Mouse (Mus musculus) hindbrain, embryonic 11.5 days (tissue): Measurements from ENCODE around the gene Hemgn. TPM values are rescaled to one million over a fixed set of nuclear protein-coding genes. Genes with fewer than 3 reads are reported as not detected.

Experiments used
- ATAC-seq: fragments of 200-750 bp; cut with Nextera tagmentation; 2 replicates; pipeline ENCODE4 v1.8.0; 2017; ENCODE audit warnings: mild to moderate bottlenecking, moderate TSS enrichment, moderate library complexity; ENCODE audit not compliant: low FRiP score
- DNase-seq: peaks from one replicate; pipeline ENCODE4 v3.0.0-alpha.2; 2015; ENCODE audit warnings: low spot score
- H3K27ac ChIP-seq: fragments of 300-500 bp; sonication (generic); 2 replicates; pipeline ENCODE4 v1.5.1; 2014; ENCODE audit warnings: mild to moderate bottlenecking, low read depth, low read length
- H3K27me3 ChIP-seq: fragments of 300-500 bp; sonication (generic); 2 replicates; pipeline ENCODE4 v1.6.1; 2014; ENCODE audit warnings: mild to moderate bottlenecking, low read length, moderate library complexity, mixed read lengths; ENCODE audit not compliant: control insufficient read depth, insufficient read depth
- H3K36me3 ChIP-seq: fragments of 300-500 bp; sonication (generic); 2 replicates; pipeline ENCODE4 v1.6.1; 2014; ENCODE audit warnings: mild to moderate bottlenecking, low read length, moderate library complexity, mixed read lengths; ENCODE audit not compliant: control insufficient read depth, insufficient read depth
- H3K4me1 ChIP-seq: fragments of 300-500 bp; sonication (generic); replicated peaks from 2 replicates; pipeline ENCODE4 v1.6.1; 2014; ENCODE audit warnings: low read length, mixed read lengths; ENCODE audit not compliant: control insufficient read depth, insufficient read depth
- H3K4me2 ChIP-seq: fragments of 300-500 bp; sonication (generic); replicated peaks from 2 replicates; pipeline ENCODE4 v1.6.1; 2014; ENCODE audit warnings: mild to moderate bottlenecking, low read depth, low read length
- H3K4me3 ChIP-seq: fragments of 300-500 bp; sonication (generic); 2 replicates; pipeline ENCODE4 v1.5.1; 2014; ENCODE audit warnings: low read depth, low read length
- H3K9ac ChIP-seq: fragments of 300-500 bp; sonication (generic); 2 replicates; pipeline ENCODE4 v1.6.1; 2014; ENCODE audit warnings: low read depth, low read length
- H3K9me3 ChIP-seq: fragments of 300-500 bp; sonication (generic); 2 replicates; pipeline ENCODE4 v1.6.1; 2016; ENCODE audit warnings: low read length; ENCODE audit not compliant: control insufficient read depth
- WGBS: fragments of 180-500 bp; shearing (Covaris S2); extraction: QIAGEN DNeasy Blood & Tissue Kit; methylation state at CpG from one replicate; pipeline ENCODE4 v1.1.7; 2014; 5-methylcytosine and 5-hydroxymethylcytosine counted together
- polyA plus RNA-seq: library from polyadenylated mRNA; unstranded; fragments of >200 nt; fragmentation: Nextera tagmentation; extraction: Ambion mirVana; gene quantifications from 2 replicates; pipeline ENCODE4 v1.2.1, GENCODE M21; 2014

Hemgn gene
- polyA plus RNA-seq, 1 experiment from 2014 or later = 16.1 TPM

- H3K4me2 ChIP-seq = no peak overlapping the region
- H3K4me1 ChIP-seq = no peaks in the 10 kb centered on the region
- no peaks in the 10 kb centered on the region for H3K9me3 ChIP-seq
- WGBS = 81% methylated on average over 6 of the region's 6 CpGs
- DNase-seq = no peak
- ATAC-seq = no peak
- H3K9ac ChIP-seq = no peak overlapping the region
- H3K36me3 ChIP-seq = no peaks in the 10 kb centered on the region
- no peak overlapping the region for H3K27ac ChIP-seq
- no peaks in the 10 kb centered on the region for H3K27me3 ChIP-seq
- H3K4me3 ChIP-seq = no peak overlapping the region
These were observed 9.1 kb downstream of the Hemgn start for GRCm38 (mm10) chr4:46404042-46404795.

DNA sequence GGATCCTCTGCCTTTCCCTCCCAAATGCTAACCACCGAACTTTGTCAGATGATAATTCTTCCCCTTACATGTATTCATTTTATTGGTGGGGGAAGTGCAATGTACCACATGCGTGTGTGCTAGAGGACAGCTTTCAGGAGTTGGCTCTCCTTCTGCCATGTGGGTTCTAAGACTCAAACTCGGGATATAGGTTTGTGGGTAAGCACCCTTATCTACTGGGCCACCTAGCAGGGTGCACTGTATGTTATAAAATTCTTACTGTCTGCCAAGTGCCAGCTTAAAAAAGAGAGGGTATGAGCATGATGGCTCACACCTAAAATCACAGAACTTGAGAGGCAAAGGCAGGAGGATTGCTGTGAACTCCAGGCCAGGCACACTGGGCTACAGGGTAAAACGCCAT lies 14.5 kb downstream of the Hemgn start:
- 83% methylated on average over 4 of the region's 4 CpGs for WGBS
- Histone ChIP-seq H3K4me3 (no peak overlapping the region), H3K4me2 (no peak overlapping the region)

GRCm38 (mm10) chr4:46395736-46396135 lies 17.6 kb downstream of the Hemgn start:
- DNase-seq = no peak

More for the DNA sequence above, 14.5 kb downstream of the Hemgn start:
- Histone ChIP-seq H3K4me1 (no peaks in the 10 kb centered on the region), H3K27me3 (no peaks in the 10 kb centered on the region), H3K9me3 (no peaks in the 10 kb centered on the region), H3K27ac (no peak overlapping the region), H3K9ac (no peak overlapping the region), H3K36me3 (no peaks in the 10 kb centered on the region)
- DNase-seq = no peak
- no peak for ATAC-seq

DNA sequence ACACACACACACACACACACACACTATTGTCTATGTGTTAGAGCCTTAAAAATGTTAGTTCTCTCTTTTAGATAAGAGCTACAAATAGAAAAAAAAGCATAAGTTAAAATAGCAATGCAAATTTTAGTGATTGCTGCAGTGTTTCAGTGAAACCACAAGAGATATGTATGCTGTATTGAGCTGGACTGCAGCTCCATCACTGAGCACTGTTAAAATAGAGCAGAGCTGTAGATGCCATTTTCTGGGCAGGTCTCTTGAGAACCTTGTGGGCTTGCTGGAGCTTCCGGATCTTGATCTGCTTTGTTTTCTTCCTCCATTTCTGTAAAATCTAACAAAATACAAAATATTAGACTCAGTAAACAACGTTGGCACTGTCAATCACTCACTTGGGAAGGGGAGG lies 18.9 kb downstream of the Hemgn start:
- Histone ChIP-seq H3K4me1 (no peaks in the 10 kb centered on the region), H3K36me3 (no peaks in the 10 kb centered on the region), H3K9ac (no peak overlapping the region), H3K4me2 (no peak overlapping the region), H3K27me3 (no peaks in the 10 kb centered on the region), H3K27ac (no peak overlapping the region), H3K9me3 (no peaks in the 10 kb centered on the region), H3K4me3 (no peak overlapping the region)
- no peak for DNase-seq
- WGBS = 76% methylated on average over 2 of the region's 2 CpGs
- no peak for ATAC-seq

More at GRCm38 (mm10) chr4:46395736-46396135, 17.6 kb downstream of the Hemgn start:
- Histone ChIP-seq H3K36me3 (no peaks in the 10 kb centered on the region), H3K4me3 (no peak overlapping the region), H3K27ac (no peak overlapping the region), H3K9me3 (no peaks in the 10 kb centered on the region), H3K27me3 (no peaks in the 10 kb centered on the region), H3K4me2 (no peak overlapping the region), H3K4me1 (no peaks in the 10 kb centered on the region), H3K9ac (no peak overlapping the region)
- ATAC-seq = no peak
- WGBS = 41% methylated on average over 5 of the region's 5 CpGs

GRCm38 (mm10) chr4:46390390-46390970 lies 22.8 kb downstream of the Hemgn start:
- H3K4me1 ChIP-seq = no peaks in the 10 kb centered on the region
- H3K36me3 ChIP-seq = no peaks in the 10 kb centered on the region
- ATAC-seq (no peak), DNase-seq (peak; percentile 88)
- WGBS = 20% methylated on average over 9 of the region's 9 CpGs
- H3K27me3 ChIP-seq = no peaks in the 10 kb centered on the region
- no peak overlapping the region for H3K9ac ChIP-seq
- no peaks in the 10 kb centered on the region for H3K9me3 ChIP-seq
- no peak overlapping the region for H3K4me3 ChIP-seq
- no peak overlapping the region for H3K27ac ChIP-seq
- H3K4me2 ChIP-seq = peak overlapping the region; percentile 44

DNA sequence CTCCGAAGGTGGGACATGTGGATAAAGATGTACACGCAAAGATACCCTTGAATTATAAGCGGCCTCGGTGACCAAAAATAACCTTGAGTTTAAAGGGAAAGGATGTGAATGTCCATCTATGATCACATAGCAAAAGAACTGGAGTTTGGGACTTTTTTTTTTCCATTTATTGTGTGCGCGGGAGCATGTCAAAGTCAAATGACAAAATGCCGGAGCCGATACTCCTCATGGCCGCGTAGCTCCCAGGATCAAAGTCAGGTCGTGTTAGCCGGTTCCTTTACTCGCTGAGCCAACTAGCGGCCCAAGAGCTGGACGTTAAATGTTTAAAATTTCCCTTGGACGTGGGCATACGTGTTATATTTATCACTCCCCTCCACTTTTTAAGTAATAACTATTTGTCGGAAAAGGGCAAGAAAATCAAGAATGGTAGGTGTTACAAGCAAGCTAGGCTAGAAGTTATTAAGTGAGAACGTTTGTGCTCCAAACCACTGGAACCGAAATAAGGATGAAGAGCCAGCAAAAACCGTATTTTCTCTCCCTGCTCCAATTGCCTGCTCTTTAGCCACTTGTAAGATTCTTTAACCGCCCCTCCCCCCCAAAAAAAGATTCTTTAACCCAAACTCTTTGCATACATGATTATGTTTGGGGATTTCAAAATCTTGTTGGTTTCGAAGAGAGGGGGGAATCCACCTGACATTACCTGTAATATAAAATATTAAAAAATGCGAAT lies 23.5 kb downstream of the Hemgn start:
- peak overlapping the region; percentile 75 for H3K27ac ChIP-seq
- H3K9ac ChIP-seq = peak overlapping the region; percentile 85
- DNase-seq = peak; percentile 72
- no peak for ATAC-seq
- no peaks in the 10 kb centered on the region for H3K27me3 ChIP-seq
- H3K4me2 ChIP-seq = peak overlapping the region; percentile 44
- no peaks in the 10 kb centered on the region for H3K36me3 ChIP-seq
- H3K4me3 ChIP-seq = peak overlapping the region; percentile 55
- H3K4me1 ChIP-seq = no peaks in the 10 kb centered on the region
- H3K9me3 ChIP-seq = no peaks in the 10 kb centered on the region
- 3% methylated on average over 24 of the region's 24 CpGs for WGBS

- peak; percentile 98 for ATAC-seq
- H3K9me3 ChIP-seq = no peaks in the 10 kb centered on the region
- under 1% methylated on average over 56 of the region's 56 CpGs for WGBS
These were observed 24.2 kb downstream of the Hemgn start, which contains the start of gene Trmo for GRCm38 (mm10) chr4:46389013-46389611. Gene Trmo (minus strand): TSS chr4:46389437.

GRCm38 (mm10) chr4:46388556-46388955 lies 24.8 kb downstream of the Hemgn start:
- Histone ChIP-seq H3K27me3 (no peaks in the 10 kb centered on the region), H3K27ac (0 out of 2 replicates have a peak overlapping the region, but pooled peaks have one; percentile 75), H3K4me3 (peak overlapping the region; percentile 55), H3K36me3 (no peaks in the 10 kb centered on the region), H3K4me2 (peak overlapping the region; percentile 44), H3K9me3 (no peaks in the 10 kb centered on the region), H3K4me1 (no peaks in the 10 kb centered on the region), H3K9ac (no peak overlapping the region; the same call in 1 of the 2 replicates)
- ATAC-seq (no peak), DNase-seq (no peak)
- WGBS = 45% methylated on average over 5 of the region's 5 CpGs

More at GRCm38 (mm10) chr4:46389013-46389611, 24.2 kb downstream of the Hemgn start, which contains the start of gene Trmo:
- no peaks in the 10 kb centered on the region for H3K4me1 ChIP-seq
- peak within 1 kb of the TSS; percentile 75 for H3K27ac ChIP-seq
- no peaks in the 10 kb centered on the region for H3K36me3 ChIP-seq
- peak within 1 kb of the TSS; percentile 44 for H3K4me2 ChIP-seq
- H3K9ac ChIP-seq = peak within 1 kb of the TSS; percentile 85
- H3K4me3 ChIP-seq = peak within 1 kb of the TSS; percentile 55
- no peaks in the 10 kb centered on the region for H3K27me3 ChIP-seq
- DNase-seq = peak; percentile 97
